Mouse (Mus musculus) megakaryocyte, adult 5-6 weeks (primary cell): ENCODE measurements at regions not wholly inside any gene's neighbourhood (a gene's known extent, or its start where the extent isn't known, plus 50 kb on each side); places are given as distances from the start of the nearest gene placed in this dataset.

ENCODE experiments used
- ATAC-seq: 2 replicates; pipeline ENCODE4 v1.8.0; 2016; ENCODE audit warnings: mild to moderate bottlenecking, inconsistent platforms; ENCODE audit not compliant: poor library complexity, severe bottlenecking

GRCm38 (mm10) chr15:59707081-59707480, 309.3 kb downstream of the 4933412E24Rik start:
- peak; percentile 79 for ATAC-seq
